Mouse (Mus musculus): Measurements from ENCODE around the gene Gm49333.

- TF ChIP-seq POLR2A (IDR thresholded peaks at IDR 0.05; ENCODE audit: borderline replicate concordance, extremely low read depth, low read depth, low read length) = no peak
- TF ChIP-seq CTCF (IDR thresholded peaks at IDR 0.05; ENCODE audit: insufficient read depth, low read length) = no peak
These were observed 20.8 kb upstream of the Gm49333 start for GRCm38 (mm10) chr16:20590680-20591038.

Measured in lung, adult 2 months (tissue).